Mouse (Mus musculus): ENCODE measurements around the gene Rnls.

DNA sequence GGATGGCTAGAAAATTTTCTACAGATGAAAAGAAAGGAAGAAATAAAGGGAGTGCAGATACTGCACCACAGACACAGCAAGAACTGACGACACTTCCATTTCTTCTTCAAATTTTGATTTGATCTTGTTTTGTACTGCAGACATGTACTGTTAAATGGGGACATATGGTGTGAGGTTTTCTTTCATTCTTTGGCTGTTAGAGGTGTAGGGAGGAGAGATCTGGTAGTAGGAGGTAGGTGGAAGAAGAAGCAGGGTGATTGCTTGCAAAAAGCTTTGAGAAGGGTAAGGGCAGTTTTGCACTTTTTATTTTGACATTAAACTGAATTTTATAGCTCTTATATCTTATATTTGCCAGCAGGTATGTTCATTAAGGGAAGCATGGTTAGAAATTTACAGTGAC is 115.7 kb downstream of the Rnls start:
- TF ChIP-seq CTCF (IDR thresholded peaks at IDR 0.05; ENCODE audit: borderline replicate concordance, control insufficient read depth, extremely low read depth, insufficient read depth, low read length, poor library complexity) (no peak), POLR2A (IDR thresholded peaks at IDR 0.05; ENCODE audit: control insufficient read depth, extremely low read depth, insufficient read depth, low read length, poor library complexity) (no peak)
